Mouse (Mus musculus) lung, embryonic 14.5 days (tissue): ENCODE measurements around the gene Rreb1. TPM values are rescaled to one million over a fixed set of nuclear protein-coding genes. Genes with fewer than 3 reads are reported as not detected.
A peak's percentile ranks its signal among the peaks of the same experiment; 100 is the strongest.

ENCODE experiments used
- ATAC-seq: fragments of 200-750 bp; cut with Nextera tagmentation; 2 replicates; pipeline ENCODE4 v1.8.0; 2017; ENCODE audit warnings: mild to moderate bottlenecking, moderate TSS enrichment, moderate library complexity; ENCODE audit not compliant: insufficient read depth
- DNase-seq: peaks from one replicate; pipeline ENCODE4 v3.0.0-alpha.2; 2015
- H3K27ac ChIP-seq: fragments of 300-500 bp; sonication (generic); 2 replicates; pipeline ENCODE4 v1.5.1; 2014; ENCODE audit warnings: low read depth, mild to moderate bottlenecking, moderate library complexity
- H3K27me3 ChIP-seq: fragments of 300-500 bp; sonication (generic); 2 replicates; pipeline ENCODE4 v1.6.1; 2014; ENCODE audit warnings: low read length, control low read depth; ENCODE audit not compliant: insufficient read depth
- H3K36me3 ChIP-seq: fragments of 300-500 bp; sonication (generic); 2 replicates; pipeline ENCODE4 v1.6.1; 2014; ENCODE audit warnings: control low read depth; ENCODE audit not compliant: insufficient read depth
- H3K4me1 ChIP-seq: fragments of 300-500 bp; sonication (generic); 2 replicates; pipeline ENCODE4 v1.6.1; 2014; ENCODE audit warnings: antibody characterized with exemption, control low read depth; ENCODE audit not compliant: insufficient read depth
- H3K4me2 ChIP-seq: fragments of 300-500 bp; sonication (generic); 2 replicates; pipeline ENCODE4 v1.6.1; 2014; ENCODE audit warnings: mild to moderate bottlenecking
- H3K4me3 ChIP-seq: fragments of 300-500 bp; sonication (generic); 2 replicates; pipeline ENCODE4 v1.5.1; 2014; ENCODE audit warnings: low read depth, low read length
- H3K9ac ChIP-seq: fragments of 300-500 bp; sonication (generic); 2 replicates; pipeline ENCODE4 v1.6.1; 2014
- H3K9me3 ChIP-seq: fragments of 300-500 bp; sonication (generic); 2 replicates; pipeline ENCODE4 v1.6.1; 2016; ENCODE audit warnings: low read depth, low read length, control low read depth
- CTCF ChIP-seq: IDR thresholded peaks from 2 replicates; pipeline ENCODE4 v1.5.1; 2016; ENCODE audit warnings: antibody characterized with exemption, low read depth
- WGBS: fragments of 180-500 bp; shearing (Covaris S2); extraction: QIAGEN DNeasy Blood & Tissue Kit; methylation state at CpG from one replicate; pipeline ENCODE4 v1.1.7; 2014; 5-methylcytosine and 5-hydroxymethylcytosine counted together
- polyA plus RNA-seq: library from polyadenylated mRNA; unstranded; fragments of >200 nt; fragmentation: Nextera tagmentation; extraction: Ambion mirVana; gene quantifications from 2 replicates; pipeline ENCODE4 v1.2.1, GENCODE M21; 2014

The Rreb1 gene
- polyA plus RNA-seq, 1 experiment from 2014 or later, result 22.5 TPM

- TF ChIP-seq CTCF, result peak; percentile 51
- DNase-seq (no peak), ATAC-seq (no peak)
- H3K36me3 ChIP-seq, result peaks cover 4% of the 10 kb centered on the region
- H3K27ac ChIP-seq, result no peak overlapping the region
- WGBS, result 65% methylated on average over 11 of the region's 11 CpGs
- no peak overlapping the region for H3K4me2 ChIP-seq
- peaks cover 14% of the 10 kb centered on the region for H3K4me1 ChIP-seq
- H3K9ac ChIP-seq, result no peak overlapping the region
- H3K27me3 ChIP-seq, result no peaks in the 10 kb centered on the region
- no peak overlapping the region for H3K4me3 ChIP-seq
- H3K9me3 ChIP-seq, result no peaks in the 10 kb centered on the region
Observed at GRCm38 (mm10) chr13:37970887-37971530, 192.8 kb downstream of the Rreb1 start.

- H3K36me3 ChIP-seq, result peaks cover 32% of the 10 kb centered on the region
- no peaks in the 10 kb centered on the region for H3K4me1 ChIP-seq
- WGBS, result 82% methylated on average over 6 of the region's 6 CpGs
- DNase-seq (no peak), ATAC-seq (no peak)
- H3K9me3 ChIP-seq, result no peaks in the 10 kb centered on the region
- no peak overlapping the region for H3K4me3 ChIP-seq
- no peak overlapping the region for H3K4me2 ChIP-seq
- no peaks in the 10 kb centered on the region for H3K27me3 ChIP-seq
- TF ChIP-seq CTCF, result no peak
- H3K27ac ChIP-seq, result no peak overlapping the region
- no peak overlapping the region for H3K9ac ChIP-seq
Observed at GRCm38 (mm10) chr13:37974036-37974435, 195.8 kb downstream of the Rreb1 start.

GRCm38 (mm10) chr13:37974731-37975130 is 196.5 kb downstream of the Rreb1 start:
- no peaks in the 10 kb centered on the region for H3K4me1 ChIP-seq
- ATAC-seq (no peak), DNase-seq (no peak)
- no peaks in the 10 kb centered on the region for H3K27me3 ChIP-seq
- no peak overlapping the region for H3K27ac ChIP-seq
- no peaks in the 10 kb centered on the region for H3K9me3 ChIP-seq
- WGBS, result 80% methylated on average over 5 of the region's 5 CpGs
- peaks cover 38% of the 10 kb centered on the region for H3K36me3 ChIP-seq
- no peak for TF ChIP-seq CTCF
- H3K4me3 ChIP-seq, result no peak overlapping the region
- no peak overlapping the region for H3K4me2 ChIP-seq
- H3K9ac ChIP-seq, result no peak overlapping the region

- DNase-seq (no peak), ATAC-seq (no peak)
- H3K27me3 ChIP-seq, result no peaks in the 10 kb centered on the region
- H3K4me2 ChIP-seq, result no peak overlapping the region
- WGBS, result 90% methylated on average over 12 of the region's 12 CpGs
- H3K36me3 ChIP-seq, result peaks cover 85% of the 10 kb centered on the region
- H3K4me3 ChIP-seq, result no peak overlapping the region
- no peak for TF ChIP-seq CTCF
- no peak overlapping the region for H3K9ac ChIP-seq
- H3K4me1 ChIP-seq, result no peaks in the 10 kb centered on the region
- H3K27ac ChIP-seq, result no peak overlapping the region
- no peaks in the 10 kb centered on the region for H3K9me3 ChIP-seq
Observed at GRCm38 (mm10) chr13:37979506-37979905, 201.3 kb downstream of the Rreb1 start.

GRCm38 (mm10) chr13:37980346-37980745 is 202.1 kb downstream of the Rreb1 start:
- Histone ChIP-seq H3K27me3 (no peaks in the 10 kb centered on the region), H3K9me3 (no peaks in the 10 kb centered on the region), H3K4me2 (no peak overlapping the region), H3K9ac (no peak overlapping the region), H3K4me3 (no peak overlapping the region), H3K4me1 (no peaks in the 10 kb centered on the region), H3K27ac (no peak overlapping the region), H3K36me3 (peaks cover 92% of the 10 kb centered on the region)
- 91% methylated on average over 10 of the region's 10 CpGs for WGBS
- no peak for ATAC-seq
- no peak for DNase-seq
- TF ChIP-seq CTCF, result no peak

- ATAC-seq, result no peak
- Histone ChIP-seq H3K4me1 (no peaks in the 10 kb centered on the region), H3K4me2 (no peak overlapping the region), H3K36me3 (peaks cover 94% of the 10 kb centered on the region), H3K4me3 (no peak overlapping the region), H3K27me3 (no peaks in the 10 kb centered on the region), H3K9ac (no peak overlapping the region), H3K9me3 (no peaks in the 10 kb centered on the region), H3K27ac (no peak overlapping the region)
- no peak for TF ChIP-seq CTCF
- DNase-seq, result no peak
- 75% methylated on average over 5 of the region's 5 CpGs for WGBS
Observed at GRCm38 (mm10) chr13:37981063-37981462, 202.9 kb downstream of the Rreb1 start.

GRCm38 (mm10) chr13:37986166-37986565 is 208.0 kb downstream of the Rreb1 start:
- TF ChIP-seq CTCF, result no peak
- ATAC-seq (no peak), DNase-seq (no peak)
- H3K27me3 ChIP-seq, result no peaks in the 10 kb centered on the region
- no peak overlapping the region for H3K9ac ChIP-seq
- H3K4me1 ChIP-seq, result no peaks in the 10 kb centered on the region
- H3K9me3 ChIP-seq, result no peaks in the 10 kb centered on the region
- H3K36me3 ChIP-seq, result peaks cover 97% of the 10 kb centered on the region
- no peak overlapping the region for H3K4me3 ChIP-seq
- H3K27ac ChIP-seq, result no peak overlapping the region
- no peak overlapping the region for H3K4me2 ChIP-seq
- WGBS, result 85% methylated on average over 10 of the region's 10 CpGs
